Mouse (Mus musculus) hindbrain, embryonic 16.5 days (tissue): ENCODE results near the gene Elmsan1. TPM values are rescaled to one million over a fixed set of nuclear protein-coding genes. Genes with fewer than 3 reads are reported as not detected.
A peak's percentile ranks its signal among the peaks of the same experiment; 100 is the strongest.

Source experiments
- ATAC-seq: fragments of 200-750 bp; cut with Nextera tagmentation; 2 replicates; pipeline ENCODE4 v1.8.0; 2017; ENCODE audit warnings: moderate TSS enrichment, moderate library complexity
- H3K27ac ChIP-seq: fragments of 300-500 bp; sonication (generic); 2 replicates; pipeline ENCODE4 v1.5.1; 2014; ENCODE audit warnings: low read depth, mild to moderate bottlenecking, control low read depth, low read length, moderate library complexity
- H3K27me3 ChIP-seq: fragments of 300-500 bp; sonication (generic); replicated peaks from 2 replicates; pipeline ENCODE4 v1.6.1; 2014; ENCODE audit warnings: low read length; ENCODE audit not compliant: control insufficient read depth, insufficient read depth
- H3K36me3 ChIP-seq: fragments of 300-500 bp; sonication (generic); 2 replicates; pipeline ENCODE4 v1.6.1; 2014; ENCODE audit warnings: mild to moderate bottlenecking, low read length, moderate library complexity, mixed read lengths; ENCODE audit not compliant: control insufficient read depth, insufficient read depth
- H3K4me1 ChIP-seq: fragments of 300-500 bp; sonication (generic); 2 replicates; pipeline ENCODE4 v1.6.1; 2014; ENCODE audit warnings: low read depth, low read length; ENCODE audit not compliant: control insufficient read depth, insufficient read depth
- H3K4me2 ChIP-seq: fragments of 300-500 bp; sonication (generic); 2 replicates; pipeline ENCODE4 v1.6.1; 2014; ENCODE audit warnings: mild to moderate bottlenecking, low read length, control low read depth, moderate library complexity
- H3K4me3 ChIP-seq: fragments of 300-500 bp; sonication (generic); 2 replicates; pipeline ENCODE4 v1.5.1; 2014; ENCODE audit warnings: mild to moderate bottlenecking, low read length, control low read depth, moderate library complexity
- H3K9ac ChIP-seq: fragments of 300-500 bp; sonication (generic); 2 replicates; pipeline ENCODE4 v1.6.1; 2014; ENCODE audit warnings: low read depth, mild to moderate bottlenecking, control low read depth, low read length, moderate library complexity
- H3K9me3 ChIP-seq: fragments of 300-500 bp; sonication (generic); 2 replicates; pipeline ENCODE4 v1.6.1; 2014; ENCODE audit warnings: mild to moderate bottlenecking, low read length, moderate library complexity; ENCODE audit not compliant: control insufficient read depth
- WGBS: fragments of 180-500 bp; shearing (Covaris S2); extraction: QIAGEN DNeasy Blood & Tissue Kit; methylation state at CpG from one replicate; pipeline ENCODE4 v1.1.7; 2014; 5-methylcytosine and 5-hydroxymethylcytosine counted together
- polyA plus RNA-seq: library from polyadenylated mRNA; unstranded; fragments of >200 nt; fragmentation: Nextera tagmentation; extraction: Ambion mirVana; gene quantifications from 2 replicates; pipeline ENCODE4 v1.2.1, GENCODE M21; 2015

Elmsan1 gene
- polyA plus RNA-seq, 1 experiment from 2014 or later = 3.1 TPM

DNA sequence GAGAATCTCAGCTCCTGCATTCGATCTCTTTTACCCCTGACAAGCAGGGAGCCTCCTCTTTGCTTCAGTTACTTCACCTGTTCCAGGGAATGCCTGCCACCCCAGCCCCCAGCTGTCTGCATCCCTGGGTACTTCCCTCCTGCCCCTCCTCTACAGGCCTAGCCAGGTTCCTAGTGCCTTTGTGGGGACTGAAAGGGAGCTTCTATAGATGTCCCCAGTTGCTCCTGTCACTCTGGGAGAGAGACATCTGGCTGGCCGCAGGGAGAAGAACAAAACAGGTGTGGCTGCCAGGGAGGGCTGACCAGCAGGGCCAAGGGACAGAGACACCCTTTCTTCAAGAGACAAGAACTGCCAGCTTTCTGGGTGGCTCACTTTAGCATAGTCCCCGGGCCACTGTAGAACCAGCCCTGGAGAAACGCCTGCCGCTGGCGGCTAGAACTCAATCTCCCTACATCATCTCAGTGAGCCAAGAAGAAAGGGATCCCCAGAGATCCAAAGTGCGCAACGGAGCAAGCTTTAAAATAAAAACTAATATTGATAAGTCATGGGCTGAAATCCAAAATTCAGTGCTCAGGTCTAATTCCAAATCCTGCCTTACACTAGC lies 20.5 kb downstream of the Elmsan1 start:
- no peaks in the 10 kb centered on the region for H3K9me3 ChIP-seq
- no peak overlapping the region for H3K4me3 ChIP-seq
- WGBS = 60% methylated on average over 8 of the region's 8 CpGs
- no peaks in the 10 kb centered on the region for H3K36me3 ChIP-seq
- H3K4me1 ChIP-seq = peaks cover 5% of the 10 kb centered on the region
- H3K9ac ChIP-seq = no peak overlapping the region
- H3K27ac ChIP-seq = no peak overlapping the region
- H3K27me3 ChIP-seq = no peaks in the 10 kb centered on the region
- H3K4me2 ChIP-seq = no peak overlapping the region
- ATAC-seq = no peak

- Histone ChIP-seq H3K9me3 (no peaks in the 10 kb centered on the region), H3K4me1 (peaks cover 29% of the 10 kb centered on the region), H3K4me2 (no peak overlapping the region), H3K4me3 (no peak overlapping the region), H3K27me3 (no peaks in the 10 kb centered on the region), H3K9ac (no peak overlapping the region), H3K36me3 (no peaks in the 10 kb centered on the region), H3K27ac (no peak overlapping the region)
- WGBS = 68% methylated on average over 6 of the region's 6 CpGs
- no peak for ATAC-seq
Observed at GRCm38 (mm10) chr12:84195195-84195594, 23.5 kb downstream of the Elmsan1 start.

- Histone ChIP-seq H3K27ac (peak overlapping the region; percentile 94), H3K4me1 (peaks cover 32% of the 10 kb centered on the region), H3K4me3 (peak overlapping the region; percentile 81), H3K9me3 (no peaks in the 10 kb centered on the region), H3K4me2 (peak overlapping the region; percentile 88), H3K27me3 (no peaks in the 10 kb centered on the region), H3K36me3 (no peaks in the 10 kb centered on the region), H3K9ac (peak overlapping the region; percentile 94)
- 3% methylated on average over 10 of the region's 13 CpGs for WGBS
- no peak for ATAC-seq
Observed at GRCm38 (mm10) chr12:84194400-84195109, 24.1 kb downstream of the Elmsan1 start.

DNA sequence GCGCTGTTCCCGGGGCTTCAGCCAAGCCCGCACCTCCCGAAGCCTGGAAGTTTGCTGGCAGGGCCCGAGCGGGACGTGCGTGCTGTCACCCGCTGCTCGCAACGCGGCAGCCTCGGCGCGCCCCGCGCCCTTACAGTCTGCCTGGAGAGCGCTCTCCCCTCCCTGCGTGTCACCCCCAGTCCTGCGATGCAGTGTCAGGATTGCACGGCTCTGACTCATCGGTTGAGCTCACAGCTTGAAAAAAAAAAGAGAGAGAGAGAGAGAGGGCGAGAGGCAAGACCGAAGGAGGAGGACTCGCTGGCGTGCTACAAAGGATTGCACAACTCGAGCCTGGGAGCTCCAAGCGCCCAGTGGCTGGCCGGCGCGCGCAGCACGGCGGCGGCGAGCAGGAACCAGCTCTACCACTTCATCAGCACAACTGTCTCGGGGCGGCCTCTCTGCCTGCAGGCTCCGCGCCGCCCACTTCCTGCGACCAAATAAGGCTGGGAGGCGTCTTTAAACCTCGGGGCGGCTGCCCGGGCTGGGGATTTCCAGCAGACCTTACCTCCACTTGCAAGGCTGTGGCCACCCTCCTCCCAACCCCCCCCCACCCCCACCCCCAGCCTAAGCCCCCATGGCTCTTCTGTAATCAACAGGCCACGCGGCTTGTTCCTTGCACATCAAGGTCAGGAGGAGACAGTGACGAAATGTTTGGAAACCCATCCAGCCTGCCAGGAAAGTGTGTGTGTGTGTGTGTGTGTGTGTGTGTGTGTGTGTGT lies 24.9 kb downstream of the Elmsan1 start:
- H3K4me3 ChIP-seq = peak overlapping the region; percentile 81
- H3K9ac ChIP-seq = peak overlapping the region; percentile 94
- WGBS = under 1% methylated on average over 44 of the region's 49 CpGs
- H3K36me3 ChIP-seq = no peaks in the 10 kb centered on the region
- no peaks in the 10 kb centered on the region for H3K27me3 ChIP-seq
- peak; percentile 86 for ATAC-seq
- H3K27ac ChIP-seq = peak overlapping the region; percentile 94
- no peaks in the 10 kb centered on the region for H3K9me3 ChIP-seq
- peak overlapping the region; percentile 88 for H3K4me2 ChIP-seq
- peaks cover 40% of the 10 kb centered on the region for H3K4me1 ChIP-seq

DNA sequence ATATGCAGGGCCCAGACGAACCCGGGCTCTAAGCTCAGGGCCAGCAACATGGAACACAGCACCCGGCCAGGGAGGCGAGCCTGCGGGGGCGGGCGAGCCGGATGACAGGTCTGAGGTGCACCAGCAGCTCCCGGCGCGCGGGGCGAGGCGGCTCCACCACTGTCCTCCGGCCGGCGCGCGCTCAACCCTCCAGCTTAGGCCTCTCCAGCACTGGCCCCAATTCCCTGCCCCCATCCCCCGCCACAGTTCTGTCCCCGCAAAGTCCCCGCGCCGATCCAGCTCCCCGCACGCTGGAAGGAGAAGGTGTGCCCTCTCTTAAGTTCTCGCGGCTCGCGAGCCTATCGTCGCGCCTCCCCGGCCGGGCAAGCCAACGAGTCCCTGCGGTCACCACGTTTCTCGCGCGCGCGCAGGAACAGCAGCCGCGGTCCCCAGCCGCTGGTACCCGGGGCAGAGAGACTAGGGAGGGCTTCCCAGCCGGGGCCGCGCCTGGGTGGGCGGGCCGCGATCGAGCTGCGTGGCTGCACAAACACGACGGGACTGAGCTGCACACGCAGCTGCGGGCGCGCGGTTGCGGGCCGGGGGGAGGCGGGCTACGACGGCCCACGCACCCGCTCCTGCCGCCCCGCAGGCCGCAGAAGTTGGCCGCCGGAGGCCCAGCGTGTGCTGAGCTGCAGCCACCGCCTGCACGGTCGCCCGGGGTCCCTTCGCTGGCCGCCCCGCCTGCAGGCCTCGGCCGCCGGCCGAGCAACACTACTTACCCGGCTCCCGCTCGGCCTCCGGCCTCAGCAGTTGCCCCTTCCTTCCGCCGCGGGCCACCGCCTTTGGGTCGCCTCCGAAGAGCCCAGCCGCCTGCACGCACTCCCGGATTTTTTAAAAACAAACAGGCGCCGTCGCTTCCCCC lies 25.7 kb downstream of the Elmsan1 start:
- peak; percentile 53 for ATAC-seq
- H3K27me3 ChIP-seq = no peaks in the 10 kb centered on the region
- under 1% methylated on average over 67 of the region's 102 CpGs for WGBS

GRCm38 (mm10) chr12:84192280-84192679 lies 26.4 kb downstream of the Elmsan1 start:
- Histone ChIP-seq H3K27ac (no peak overlapping the region; the same call in 1 of the 2 replicates), H3K9ac (peak overlapping the region; percentile 94), H3K4me2 (peak overlapping the region; percentile 88), H3K4me3 (peak overlapping the region; percentile 81), H3K36me3 (no peaks in the 10 kb centered on the region), H3K27me3 (no peaks in the 10 kb centered on the region), H3K4me1 (peaks cover 55% of the 10 kb centered on the region), H3K9me3 (no peaks in the 10 kb centered on the region)
- 4% methylated on average over 11 of the region's 13 CpGs for WGBS
- no peak for ATAC-seq

More for the DNA sequence above, 25.7 kb downstream of the Elmsan1 start:
- Histone ChIP-seq H3K9me3 (no peaks in the 10 kb centered on the region), H3K27ac (peak overlapping the region; percentile 94), H3K4me3 (peak overlapping the region; percentile 81), H3K4me1 (peaks cover 48% of the 10 kb centered on the region), H3K36me3 (no peaks in the 10 kb centered on the region), H3K9ac (peak overlapping the region; percentile 94), H3K4me2 (peak overlapping the region; percentile 88)

DNA sequence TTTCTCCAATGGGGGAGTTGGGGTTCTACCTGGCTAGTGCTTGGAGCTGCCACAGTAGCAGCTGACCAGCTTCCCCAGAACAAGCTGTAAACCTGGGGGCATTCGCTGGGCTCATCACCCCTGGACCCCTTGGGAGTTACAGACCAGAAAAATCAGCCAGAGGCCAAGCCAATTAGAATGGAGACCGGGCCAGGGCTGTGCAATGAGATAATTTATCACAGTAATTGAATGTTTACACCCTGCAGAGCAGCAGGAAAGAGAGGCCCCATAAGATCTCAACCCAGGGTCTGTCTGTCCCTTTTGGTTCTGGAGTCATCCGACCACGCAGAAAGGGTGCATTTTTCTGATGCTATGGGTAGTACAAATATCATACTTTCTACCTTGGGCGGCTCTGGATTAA lies 26.9 kb downstream of the Elmsan1 start:
- H3K27ac ChIP-seq = no peak overlapping the region

GRCm38 (mm10) chr12:84191190-84191589 lies 27.5 kb downstream of the Elmsan1 start:
- no peak for ATAC-seq
- 59% methylated on average over 7 of the region's 7 CpGs for WGBS
- Histone ChIP-seq H3K4me1 (peaks cover 61% of the 10 kb centered on the region), H3K27ac (no peak overlapping the region), H3K9me3 (no peaks in the 10 kb centered on the region), H3K36me3 (no peaks in the 10 kb centered on the region), H3K4me2 (peak overlapping the region; percentile 88), H3K27me3 (no peaks in the 10 kb centered on the region), H3K9ac (0 out of 2 replicates have a peak overlapping the region, but pooled peaks have one; percentile 5), H3K4me3 (no peak overlapping the region)

More for the DNA sequence above, 26.9 kb downstream of the Elmsan1 start:
- Histone ChIP-seq H3K4me3 (peak overlapping the region; percentile 81), H3K4me1 (peaks cover 58% of the 10 kb centered on the region), H3K27me3 (no peaks in the 10 kb centered on the region), H3K9ac (peak overlapping the region; percentile 94; the same call in 1 of the 2 replicates), H3K4me2 (peak overlapping the region; percentile 88), H3K9me3 (no peaks in the 10 kb centered on the region), H3K36me3 (no peaks in the 10 kb centered on the region)
- ATAC-seq = no peak
- 25% methylated on average over 5 of the region's 5 CpGs for WGBS
